Mouse (Mus musculus): Measurements from ENCODE around the gene Slc7a6os. TPM values are rescaled to one million over a fixed set of nuclear protein-coding genes. Genes with fewer than 3 reads are reported as not detected.

Slc7a6os gene
- polyA plus RNA-seq, 1 experiment from 2014 or later: 34.0 TPM

Other genes with a start within 250 kb of the Slc7a6os start
- 23.9 and 24.0 TPM in 2 replicates for gene Slc12a4, start 244.8 kb downstream of the Slc7a6os start, polyA plus RNA-seq (2015; fragmentation: Nextera tagmentation; extraction: Ambion mirVana)
- gene Dpep3, start 231.5 kb downstream of the Slc7a6os start, polyA plus RNA-seq (2015; fragmentation: Nextera tagmentation; extraction: Ambion mirVana): not detected in 2 replicates
- 16.2 and 17.5 TPM in 2 replicates for gene Dus2, start 219.6 kb downstream of the Slc7a6os start, polyA plus RNA-seq (2015; fragmentation: Nextera tagmentation; extraction: Ambion mirVana)
- not detected in 2 replicates for gene Dpep2nb, start 205.0 kb downstream of the Slc7a6os start, polyA plus RNA-seq (2015; fragmentation: Nextera tagmentation; extraction: Ambion mirVana)
- 14.2 and 15.5 TPM in 2 replicates for gene Ddx28, start 199.1 kb downstream of the Slc7a6os start, polyA plus RNA-seq (2015; fragmentation: Nextera tagmentation; extraction: Ambion mirVana)
- 6.0 and 6.2 TPM in 2 replicates for gene Nfatc3, start 152.1 kb downstream of the Slc7a6os start, polyA plus RNA-seq (2015; fragmentation: Nextera tagmentation; extraction: Ambion mirVana)
- gene Esrp2, start 74.0 kb downstream of the Slc7a6os start, polyA plus RNA-seq (2015; fragmentation: Nextera tagmentation; extraction: Ambion mirVana): 30.2 and 32.7 TPM in 2 replicates
- gene Pla2g15, start 60.5 kb downstream of the Slc7a6os start, polyA plus RNA-seq (2015; fragmentation: Nextera tagmentation; extraction: Ambion mirVana): 10.2 and 10.7 TPM in 2 replicates
- 34.4 and 37.9 TPM in 2 replicates for gene Slc7a6, start 42.1 kb downstream of the Slc7a6os start, polyA plus RNA-seq (2015; fragmentation: Nextera tagmentation; extraction: Ambion mirVana)
- gene Prmt7, start within 50 bp of the Slc7a6os start, polyA plus RNA-seq (2015; fragmentation: Nextera tagmentation; extraction: Ambion mirVana): 47.3 and 49.0 TPM in 2 replicates
- 21.8 and 22.3 TPM in 2 replicates for gene Smpd3, start 127.1 kb upstream of the Slc7a6os start, polyA plus RNA-seq (2015; fragmentation: Nextera tagmentation; extraction: Ambion mirVana)
- gene Zfp90, start 204.4 kb upstream of the Slc7a6os start, polyA plus RNA-seq (2015; fragmentation: Nextera tagmentation; extraction: Ambion mirVana): 13.9 and 15.3 TPM in 2 replicates